Mouse (Mus musculus): ENCODE data around the gene Supt4a. TPM values are rescaled to one million over a fixed set of nuclear protein-coding genes. Genes with fewer than 3 reads are reported as not detected.
A peak's percentile ranks its signal among the peaks of the same experiment; 100 is the strongest.

The Supt4a gene
- total RNA-seq, 2 experiments from 2014 or later: 53.8 to 54.4 TPM

DNA sequence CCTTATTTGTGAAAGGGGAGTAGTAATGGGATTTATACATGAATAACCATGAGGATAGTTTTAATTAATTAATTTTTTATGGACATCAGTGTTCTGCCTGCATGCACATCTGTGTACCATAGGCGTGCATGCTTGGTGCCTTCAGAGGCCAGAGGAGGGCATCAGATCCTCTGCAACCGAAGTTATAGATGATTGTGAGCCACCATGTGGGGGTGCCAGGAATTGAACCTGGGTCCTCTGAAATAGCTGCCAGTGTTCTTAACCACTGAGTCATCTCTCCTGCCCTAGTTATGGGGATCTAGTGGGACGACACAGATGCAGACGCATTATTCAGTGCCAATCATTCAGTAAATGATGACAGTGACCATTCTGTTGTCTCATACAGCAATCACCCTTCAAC is 14.5 kb upstream of the Supt4a start:
- intact Hi-C loops (cut with DNase I): loop anchor here (5.0 kb wide), 1 partner anchor 61 kb away; the partner anchor contains the start of gene Rnf43
- no peak for DNase-seq

DNA sequence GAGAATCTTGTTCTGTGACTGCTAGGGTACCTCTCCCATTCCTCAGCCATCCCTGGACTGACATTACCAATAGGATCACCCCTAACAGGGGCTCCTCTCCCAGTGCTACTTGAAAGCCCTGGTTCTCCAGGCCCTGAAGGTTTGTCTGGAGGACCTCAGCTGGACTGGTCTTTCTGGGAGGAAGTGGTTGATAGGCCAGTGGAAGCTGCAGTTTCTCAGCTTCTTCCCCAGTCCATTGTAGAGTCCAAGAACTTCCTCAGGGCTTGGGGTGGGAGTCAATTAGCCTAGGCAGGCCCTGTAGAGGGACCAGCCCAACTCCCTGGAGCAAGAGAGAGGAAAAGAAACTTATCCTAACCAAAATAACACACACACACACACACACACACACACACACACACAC is 11.8 kb upstream of the Supt4a start:
- intact Hi-C loops (cut with DNase I): no loop called here
- no peak for DNase-seq

DNA sequence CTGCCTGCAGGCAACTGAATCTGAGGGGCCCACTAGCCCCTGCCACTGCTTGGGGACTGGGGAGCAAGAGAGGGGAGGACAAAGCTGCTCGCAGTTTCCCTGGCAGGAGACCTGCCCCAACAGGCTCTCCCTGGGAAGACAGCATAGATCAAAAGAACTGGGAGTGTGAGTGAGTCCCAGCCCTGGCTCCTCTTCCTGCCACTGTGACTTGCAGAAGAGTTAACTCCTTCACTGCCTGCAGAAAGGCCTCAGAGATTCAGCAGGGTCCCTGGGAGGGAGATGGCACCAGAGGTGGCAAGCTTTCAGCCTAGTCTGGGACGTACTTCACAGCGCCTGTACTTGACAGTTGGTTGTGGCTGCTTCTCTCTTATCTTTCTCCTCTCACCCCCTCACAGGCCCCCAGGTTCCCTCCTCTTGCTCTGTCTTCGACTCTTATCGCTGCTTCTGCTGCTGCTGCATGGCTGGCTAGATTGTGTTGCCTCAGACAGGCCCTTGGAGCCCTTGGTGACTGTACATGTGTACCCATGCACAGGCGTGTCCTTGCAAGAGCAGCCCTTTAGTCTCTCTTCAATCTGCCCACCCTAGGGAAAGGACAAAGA is 11.3 kb upstream of the Supt4a start:
- intact Hi-C loops (cut with DNase I): no loop called here
- DNase-seq: no peak

DNA sequence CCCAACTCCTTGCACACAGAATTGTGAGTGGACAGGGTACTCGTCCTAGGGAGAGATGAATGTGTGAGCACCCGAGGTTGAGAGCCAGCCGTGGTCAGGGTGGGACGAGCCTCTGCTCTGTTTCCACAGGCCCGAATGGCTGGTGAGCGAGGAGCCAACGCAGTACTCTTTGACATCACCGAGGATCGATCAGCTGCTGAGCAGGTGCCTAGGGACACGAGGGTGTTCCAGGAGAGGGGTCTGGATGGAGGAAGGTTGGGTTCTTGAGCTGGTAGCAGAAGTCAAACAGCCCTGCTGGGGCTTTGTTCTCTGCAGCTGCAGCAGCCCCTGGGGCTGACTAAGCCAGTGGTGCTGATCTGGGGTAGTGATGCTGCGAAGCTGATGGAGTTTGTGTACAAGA is 10.3 kb upstream of the Supt4a start:
- intact Hi-C loops (cut with DNase I): no loop called here
- no peak for DNase-seq

DNA sequence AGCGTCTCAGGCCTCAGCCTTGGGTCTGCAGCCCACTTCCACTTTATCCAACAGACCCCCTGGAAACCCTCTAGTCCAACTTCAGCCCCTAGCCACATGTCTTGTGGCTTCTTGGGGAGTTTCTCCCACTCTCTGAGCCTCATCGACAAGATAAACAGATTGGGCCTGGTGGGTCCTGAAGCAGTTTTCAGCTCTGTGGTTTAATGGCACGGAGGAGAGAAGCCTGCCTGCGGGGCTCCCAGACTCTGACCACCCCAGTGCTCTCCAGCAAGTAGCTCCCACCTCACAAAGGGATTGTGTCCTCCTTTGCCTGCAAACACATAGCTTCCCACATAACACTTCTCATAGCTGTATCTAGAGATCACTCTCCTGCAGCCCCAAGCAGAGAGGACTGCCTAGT is 9.9 kb upstream of the Supt4a start:
- no peak for DNase-seq
- intact Hi-C loops (cut with DNase I): no loop called here

DNA sequence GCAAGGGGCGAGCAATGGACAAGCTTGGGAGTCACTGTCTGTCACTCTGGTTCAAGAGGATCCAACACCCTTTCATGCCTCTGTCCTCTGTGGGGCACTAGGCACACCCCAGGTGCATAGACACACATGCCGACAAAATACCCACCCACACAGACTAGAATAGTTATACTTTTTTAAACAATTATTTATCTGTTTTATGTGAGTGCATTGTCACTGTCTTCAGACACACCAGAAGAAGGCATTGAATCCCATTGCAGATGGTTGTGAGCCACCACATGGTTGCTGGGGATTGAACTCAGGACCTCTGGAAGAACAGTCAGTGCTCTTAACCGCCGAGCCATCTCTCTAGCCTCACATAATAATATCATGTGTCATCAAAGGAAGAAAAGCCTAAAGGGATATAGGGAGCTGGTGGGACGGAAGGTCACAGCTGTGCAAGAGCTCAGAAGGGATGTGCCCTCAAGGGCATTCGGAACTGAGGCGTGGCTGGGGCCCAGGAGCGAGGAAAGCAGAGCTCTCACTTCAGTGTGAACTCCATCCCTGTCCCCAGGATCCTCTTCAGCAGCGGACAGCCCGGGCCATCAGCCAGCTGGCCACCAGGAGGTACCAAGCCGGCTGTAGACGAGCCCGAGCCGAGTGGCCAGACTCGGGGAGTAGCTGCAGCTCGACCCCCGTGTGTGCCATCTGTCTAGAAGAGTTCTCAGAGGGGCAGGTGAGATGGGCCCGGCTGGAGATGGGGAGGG is 8.3 kb upstream of the Supt4a start:
- DNase-seq: peak; percentile 26
- intact Hi-C loops (cut with DNase I): no loop called here

DNA sequence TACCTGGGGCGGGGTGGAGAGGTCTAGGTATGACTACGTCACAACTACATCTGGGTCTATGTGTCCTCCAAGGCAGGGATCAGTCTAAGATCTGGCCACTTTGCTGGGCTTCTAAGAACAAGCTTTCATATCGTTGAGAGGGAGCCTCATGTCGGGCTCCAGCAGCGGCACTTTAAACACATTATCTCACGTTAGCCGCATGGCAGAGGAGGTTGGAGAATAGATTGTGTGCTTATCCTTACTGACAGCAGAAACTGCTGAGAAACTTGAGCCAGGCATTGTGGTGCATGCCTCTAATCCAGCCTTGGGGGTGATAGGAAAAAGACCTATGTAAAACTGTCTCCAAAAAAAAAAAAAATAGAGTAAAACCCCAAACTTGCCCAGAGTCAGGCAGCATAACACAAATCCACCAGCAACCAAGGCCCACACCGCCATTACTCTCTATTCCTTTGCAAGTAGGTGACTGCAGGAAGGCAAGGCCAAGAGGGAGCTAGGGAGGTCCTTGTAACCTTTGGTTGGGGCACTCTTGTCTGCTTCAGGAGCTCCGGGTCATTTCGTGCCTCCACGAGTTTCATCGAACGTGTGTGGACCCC is 7.7 kb upstream of the Supt4a start:
- DNase-seq: no peak
- intact Hi-C loops (cut with DNase I): no loop called here

DNA sequence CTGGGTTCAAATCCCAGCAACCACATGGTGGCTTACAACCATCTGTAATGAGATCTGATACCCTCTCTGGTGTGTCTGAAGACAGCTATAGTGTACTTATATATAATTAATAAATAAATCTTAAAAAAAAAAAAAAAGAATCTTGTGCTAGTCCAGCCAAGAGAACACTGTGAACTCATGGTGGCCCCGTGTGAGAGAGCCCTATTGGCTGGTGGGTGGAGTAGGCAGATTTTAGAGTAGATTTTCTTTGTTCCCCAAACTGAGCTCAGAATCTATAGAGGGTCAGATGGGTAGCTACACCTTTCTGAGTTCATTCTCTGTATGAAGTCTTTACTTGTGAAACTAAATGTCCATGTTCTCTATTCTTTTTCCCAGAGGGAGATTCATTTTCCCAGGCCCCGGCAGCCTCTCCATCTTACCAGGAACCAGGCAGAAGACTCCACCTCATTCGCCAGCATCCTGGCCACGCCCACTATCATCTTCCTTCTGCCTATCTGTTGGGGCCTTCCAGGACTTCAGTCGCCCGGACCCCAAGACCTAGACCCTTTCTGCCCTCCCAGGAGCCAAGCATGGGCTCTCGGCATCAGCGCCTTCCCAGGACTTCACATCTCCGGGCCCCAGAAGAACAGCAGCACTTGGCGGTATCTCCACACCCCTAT is 6.6 kb upstream of the Supt4a start:
- intact Hi-C loops (cut with DNase I): no loop called here
- no peak for DNase-seq

DNA sequence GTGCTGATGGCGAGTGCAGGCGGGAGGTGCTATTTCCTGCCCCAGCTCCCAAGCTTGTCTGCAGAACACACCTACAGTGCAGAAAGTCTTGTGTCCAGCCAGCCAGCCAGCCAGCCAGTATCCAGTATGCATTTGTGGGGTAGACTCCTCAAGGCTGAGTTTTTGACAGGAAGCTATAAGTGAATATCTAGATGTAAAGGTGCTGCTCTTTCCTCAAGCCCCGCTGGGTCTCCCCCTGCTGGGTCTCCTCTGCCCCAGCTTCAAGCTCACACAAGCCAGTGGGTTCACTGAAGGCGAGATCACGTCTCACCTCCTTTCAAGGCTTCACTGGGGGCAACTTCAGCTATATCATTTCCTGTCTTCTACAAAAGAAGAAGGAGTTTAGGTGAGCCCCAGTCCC is 3.0 kb upstream of the Supt4a start:
- no peak for DNase-seq
- intact Hi-C loops (cut with DNase I): no loop called here

DNA sequence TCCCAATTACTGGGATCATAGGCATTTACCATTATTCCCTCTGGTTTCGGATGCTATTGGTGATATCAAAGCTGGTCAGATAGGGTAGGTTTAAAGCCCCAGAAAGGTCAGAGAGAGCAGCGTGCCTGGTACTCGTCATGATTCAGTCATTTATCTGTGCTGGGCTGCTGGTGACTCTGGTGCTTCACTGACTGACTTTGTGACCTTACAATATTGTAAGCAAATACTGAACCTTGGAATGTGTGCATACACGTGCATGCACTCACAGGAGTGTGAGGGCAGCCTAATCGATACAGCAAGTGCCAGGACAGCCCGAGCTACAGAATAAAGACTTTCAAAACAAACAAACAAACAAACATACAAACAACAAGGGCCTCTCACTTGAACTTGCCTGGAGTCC is 1.7 kb upstream of the Supt4a start:
- intact Hi-C loops (cut with DNase I): no loop called here
- DNase-seq: no peak

DNA sequence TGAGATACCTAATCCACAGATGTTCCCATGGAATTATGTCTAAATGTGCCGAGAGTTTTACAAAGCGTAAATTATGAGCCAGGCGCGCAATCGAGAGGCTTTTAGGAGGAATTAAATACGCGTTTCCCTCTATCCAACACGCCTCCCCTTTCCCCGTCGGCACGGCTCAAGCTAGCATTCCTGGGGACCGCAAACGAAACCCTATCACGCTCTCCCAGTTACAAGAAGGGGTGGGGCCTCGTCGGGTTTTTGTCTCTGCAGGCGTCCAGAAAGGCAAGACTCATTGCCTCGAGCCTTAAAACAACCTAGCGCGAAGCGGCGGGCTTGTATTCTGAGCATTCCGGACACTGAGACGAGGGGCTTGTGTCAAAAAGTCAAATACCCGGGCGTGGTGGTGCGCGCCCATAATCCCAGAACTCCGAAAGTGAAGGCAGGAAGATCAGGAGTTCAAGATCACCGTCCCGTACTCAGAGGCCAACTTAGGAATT is 661 bp upstream of the Supt4a start:
- peak; percentile 45 for DNase-seq
- intact Hi-C loops (cut with DNase I): no loop called here

DNA sequence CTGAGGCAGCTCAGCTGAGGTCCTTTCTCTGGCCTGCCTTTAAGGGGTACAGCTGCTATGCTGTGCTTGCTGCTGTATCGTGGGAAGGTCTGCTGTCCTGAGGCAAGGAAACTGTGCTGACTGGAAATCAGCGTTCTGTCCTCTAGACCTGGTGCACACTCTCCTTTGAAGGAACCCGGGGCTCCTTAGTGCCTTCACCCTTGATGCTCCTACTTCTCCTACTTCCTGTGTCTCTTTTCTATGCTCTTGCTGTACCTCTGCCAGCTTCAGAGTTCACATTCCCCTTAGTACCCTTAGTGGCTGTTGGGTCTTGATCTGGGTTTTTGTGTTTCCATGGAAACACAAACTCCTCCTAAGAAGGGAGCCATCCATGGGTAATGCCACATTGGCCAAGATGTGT is 6.3 kb downstream of the Supt4a start:
- no peak for DNase-seq
- intact Hi-C loops (cut with DNase I): no loop called here

DNA sequence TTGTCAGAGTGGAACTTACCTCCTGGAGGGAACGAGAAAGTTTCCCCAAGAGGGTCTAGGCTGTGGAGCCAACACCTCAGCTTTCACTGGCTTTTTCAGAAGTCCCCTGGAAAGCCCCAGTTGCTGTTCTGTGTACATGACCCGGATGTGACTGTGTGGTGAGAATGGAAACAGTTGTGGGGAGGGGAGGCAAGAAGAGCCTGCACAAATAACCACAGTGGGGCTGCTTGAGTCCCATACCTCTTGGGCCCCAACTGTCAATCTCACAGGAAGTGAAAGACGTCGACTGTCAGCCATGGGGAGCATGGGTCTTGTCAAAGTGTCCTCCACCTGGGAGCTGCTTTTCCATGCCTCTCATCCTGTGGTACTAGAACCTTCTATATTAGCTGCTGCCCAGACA is 7.6 kb downstream of the Supt4a start:
- intact Hi-C loops (cut with DNase I): no loop called here
- DNase-seq: no peak

DNA sequence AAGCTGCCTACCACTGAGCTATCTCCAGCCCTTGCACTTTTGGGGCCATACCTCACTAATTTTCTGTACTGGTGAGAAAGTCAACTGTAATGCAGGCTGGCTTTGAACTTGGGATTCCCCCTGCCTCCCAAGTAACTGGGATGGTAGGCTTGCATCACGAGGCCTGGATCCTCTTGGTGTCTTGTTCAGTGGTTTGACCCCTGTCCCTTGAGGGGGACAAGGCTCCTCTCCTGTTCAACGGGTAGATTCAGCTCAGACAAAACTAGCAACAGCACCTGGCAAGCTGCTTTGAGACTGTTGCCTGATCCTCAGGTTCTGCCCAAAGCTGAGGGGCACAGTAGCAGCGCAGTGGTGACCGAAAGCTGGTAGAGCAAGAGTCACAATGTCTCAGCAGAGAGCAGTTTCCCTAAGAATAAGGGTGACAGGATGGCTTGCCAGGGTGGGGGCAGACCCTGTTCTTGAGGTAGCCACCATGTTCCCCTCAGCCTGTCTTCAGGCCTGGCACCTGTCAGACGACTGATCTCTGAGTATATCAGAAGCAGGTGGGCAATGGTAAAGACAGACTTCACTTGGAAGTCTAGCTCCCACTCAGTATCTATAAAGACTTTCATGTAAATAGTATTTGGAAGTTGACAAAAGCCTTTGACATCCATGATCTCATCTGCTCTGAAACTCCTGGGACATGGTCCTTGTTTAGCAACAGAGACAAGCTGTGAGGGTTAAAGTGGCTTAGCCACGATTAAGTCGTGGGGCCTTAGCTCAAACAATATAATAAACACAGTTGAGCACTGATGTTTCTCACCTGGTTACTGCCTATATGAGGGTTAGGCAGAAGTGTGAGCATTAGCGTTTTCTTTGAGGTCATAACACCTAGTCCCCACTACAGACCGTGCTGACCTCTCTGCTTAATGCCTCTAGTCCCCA is 8.5 kb downstream of the Supt4a start:
- no peak for DNase-seq
- intact Hi-C loops (cut with DNase I): no loop called here

DNA sequence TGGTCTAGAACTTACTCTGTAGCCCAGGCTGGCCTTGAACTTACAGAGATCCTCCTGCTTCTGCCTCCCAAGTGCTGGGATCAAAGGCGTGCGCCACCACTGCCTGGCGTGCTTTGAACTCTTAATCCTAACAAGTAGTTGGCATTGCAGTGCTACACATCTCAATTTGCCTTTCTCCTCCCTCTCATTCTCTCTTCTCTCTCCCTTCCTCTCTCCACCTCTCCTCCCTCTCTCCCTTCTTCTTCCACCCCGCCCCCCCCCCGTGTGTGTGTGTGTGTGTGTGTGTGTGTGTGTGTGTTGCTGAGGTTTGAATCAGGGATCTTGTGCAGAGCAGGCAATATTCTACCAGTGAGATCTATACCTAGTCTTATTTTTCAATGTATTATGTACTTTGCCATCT is 10.0 kb downstream of the Supt4a start:
- intact Hi-C loops (cut with DNase I): no loop called here
- no peak for DNase-seq

DNA sequence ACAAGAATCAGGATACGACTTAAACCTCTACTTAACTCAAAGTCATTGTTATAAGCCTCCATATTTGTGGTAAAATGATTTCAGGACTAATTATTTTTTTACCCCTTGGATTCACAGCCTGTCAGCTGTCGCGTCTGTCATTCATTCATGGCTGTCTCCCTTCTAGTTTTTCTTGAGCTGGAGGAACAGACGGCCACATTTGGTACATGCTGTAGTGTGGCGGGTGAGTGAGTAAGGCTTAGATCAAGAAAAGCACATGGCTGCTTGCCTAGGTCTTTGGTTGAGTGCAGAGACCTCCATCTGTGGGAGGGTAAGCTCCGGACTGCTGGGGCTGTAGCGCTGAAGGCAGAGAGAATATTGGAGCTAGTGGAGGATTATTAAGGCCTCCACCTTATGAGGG is 10.4 kb downstream of the Supt4a start:
- intact Hi-C loops (cut with DNase I): no loop called here
- no peak for DNase-seq

DNA sequence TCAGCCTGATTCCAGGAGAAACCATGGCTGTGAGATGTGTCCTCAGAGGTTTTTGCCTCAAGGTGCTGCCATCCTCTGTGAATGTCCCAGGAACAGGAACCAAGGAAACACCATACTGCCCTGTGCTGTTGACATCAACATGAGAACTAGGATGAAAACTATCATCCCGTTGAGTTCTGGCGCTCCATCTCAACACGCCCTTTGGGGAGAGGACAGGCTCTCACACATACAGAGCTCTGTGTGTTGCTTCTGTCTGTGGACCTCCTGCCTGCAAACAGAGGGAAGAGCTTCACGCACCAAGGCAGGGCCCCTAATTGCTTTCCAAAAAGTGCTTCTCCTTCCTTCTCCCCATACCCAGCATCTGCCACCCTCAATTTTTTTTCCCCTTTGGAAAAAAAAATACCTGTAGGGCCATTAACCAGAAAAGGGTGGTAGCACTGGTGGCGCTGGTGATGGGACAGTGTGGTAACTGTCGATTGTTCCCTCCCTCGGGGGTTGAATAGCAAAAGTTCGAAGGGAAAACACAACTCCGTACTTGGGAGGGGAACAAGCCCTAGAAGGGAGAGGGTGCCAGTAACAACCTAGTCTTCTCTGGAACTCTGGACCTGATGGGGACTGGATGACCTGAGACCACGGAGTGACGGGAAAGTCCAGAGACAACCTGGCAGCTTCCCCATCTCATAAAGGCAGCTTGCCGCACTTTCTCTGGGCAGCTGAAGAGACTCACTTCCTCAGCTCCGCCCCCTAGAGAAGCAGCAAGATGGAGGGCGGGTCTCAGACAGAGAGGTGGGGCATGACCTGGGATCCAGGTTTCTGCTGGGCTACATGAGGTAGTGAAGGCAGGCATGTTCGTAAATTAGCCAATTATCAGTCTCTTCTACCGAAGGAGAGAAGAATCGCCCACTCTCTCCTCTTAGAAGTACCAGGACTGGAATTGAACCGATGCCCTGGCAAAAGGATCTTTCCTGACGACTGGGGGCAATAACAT is 11.1 kb downstream of the Supt4a start:
- intact Hi-C loops (cut with DNase I): no loop called here
- no peak for DNase-seq

DNA sequence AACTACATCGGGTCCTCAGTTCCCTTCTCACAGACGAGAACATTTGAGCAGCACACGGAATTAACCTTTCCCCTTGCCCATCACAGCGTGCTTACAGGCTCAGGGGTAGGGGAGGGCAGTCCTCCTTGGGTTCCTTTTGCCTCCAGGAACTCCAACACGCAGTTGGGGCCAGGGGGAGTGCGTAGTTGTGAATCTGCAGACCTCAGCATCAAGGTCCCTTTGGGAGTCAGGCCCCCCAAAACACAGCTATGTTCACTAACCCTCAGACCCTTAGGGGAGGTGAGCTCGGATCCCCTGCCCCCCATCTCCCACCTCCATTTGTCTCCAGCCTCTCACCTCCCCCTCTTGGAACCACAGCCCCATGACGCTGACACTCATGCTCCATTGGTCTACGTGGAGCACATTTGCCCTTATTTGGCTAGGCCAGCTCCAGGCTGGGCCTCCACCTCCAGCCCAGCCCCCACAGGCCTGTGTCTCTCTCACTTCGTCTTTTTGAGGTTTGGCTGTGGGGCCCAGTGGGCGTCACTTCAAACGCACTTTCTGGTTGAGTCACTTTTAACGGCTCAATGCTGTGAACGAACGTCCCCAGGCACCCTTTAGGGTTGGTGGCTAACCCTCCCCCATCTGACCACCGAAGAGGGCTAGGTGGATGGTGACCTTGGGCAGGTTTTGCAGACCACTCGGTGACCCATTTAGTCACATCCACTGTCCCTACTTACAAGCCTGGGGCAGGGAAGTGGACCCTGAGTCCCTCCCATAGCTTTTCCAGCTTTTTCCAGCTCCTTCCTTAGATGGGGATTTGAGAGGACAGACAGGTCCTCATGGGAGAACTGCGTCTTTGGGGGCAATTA is 12.1 kb downstream of the Supt4a start:
- DNase-seq: no peak
- intact Hi-C loops (cut with DNase I): no loop called here

DNA sequence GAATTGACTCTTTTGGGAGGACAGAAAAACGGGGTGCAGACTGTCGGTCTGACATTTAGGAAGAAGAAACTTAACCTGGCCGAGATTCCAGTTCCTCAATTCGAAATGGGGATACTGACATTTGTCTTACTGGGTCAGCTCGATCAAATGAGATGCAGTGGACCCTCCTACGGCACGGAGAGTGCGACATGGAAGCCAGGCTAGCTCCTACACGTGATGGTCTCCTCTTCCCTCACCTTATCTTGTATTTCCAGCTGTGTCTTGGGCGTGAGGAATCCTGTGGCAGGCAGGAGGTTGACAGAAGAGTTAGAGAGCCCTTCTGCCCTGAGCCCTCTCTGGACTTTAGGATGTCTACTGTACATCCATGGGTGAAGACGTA is 12.7 kb downstream of the Supt4a start:
- intact Hi-C loops (cut with DNase I): no loop called here
- no peak for DNase-seq
